Mouse (Mus musculus) megakaryocyte, embryonic 14.5 days (primary cell): ENCODE results near the gene Gm16181.

ENCODE experiments used
- FLI1 ChIP-seq: IDR thresholded peaks from 2 replicates; pipeline ENCODE4 v1.6.1; 2012; ENCODE audit warnings: low read length, inconsistent platforms, mixed read lengths
- GATA1 ChIP-seq: IDR thresholded peaks from 3 replicates; pipeline ENCODE4 v1.6.1; 2012; ENCODE audit warnings: mixed read lengths, low read length, inconsistent platforms, borderline replicate concordance

GRCm38 (mm10) chr17:35236390-35236746 lies 15.7 kb downstream of the Gm16181 start:
- no peak for TF ChIP-seq GATA1
- no peak for TF ChIP-seq FLI1
